Mouse (Mus musculus) intestine, embryonic 14.5 days (tissue): ENCODE results near the gene Xpo4. TPM values are rescaled to one million over a fixed set of nuclear protein-coding genes. Genes with fewer than 3 reads are reported as not detected.

ENCODE experiments used
- ATAC-seq: fragments of 200-750 bp; cut with Nextera tagmentation; replicated peaks from 2 replicates; pipeline ENCODE4 v1.8.0; 2017; ENCODE audit warnings: low read depth, moderate number of reproducible peaks, moderate TSS enrichment, moderate library complexity; ENCODE audit not compliant: low FRiP score, low TSS enrichment
- DNase-seq: peaks from one replicate; pipeline ENCODE4 v3.0.0-alpha.2; 2018; ENCODE audit warnings: low spot score
- H3K27ac ChIP-seq: fragments of 300-500 bp; sonication (generic); 2 replicates; pipeline ENCODE4 v1.5.1; 2014; ENCODE audit warnings: low read depth, mild to moderate bottlenecking, control low read depth
- H3K27me3 ChIP-seq: fragments of 300-500 bp; sonication (generic); replicated peaks from 2 replicates; pipeline ENCODE4 v1.6.1; 2014; ENCODE audit warnings: low read length, control low read depth; ENCODE audit not compliant: control insufficient read depth, insufficient read depth
- H3K36me3 ChIP-seq: fragments of 300-500 bp; sonication (generic); 2 replicates; pipeline ENCODE4 v1.6.1; 2014; ENCODE audit warnings: low read length, control low read depth; ENCODE audit not compliant: control insufficient read depth, insufficient read depth
- H3K4me1 ChIP-seq: fragments of 300-500 bp; sonication (generic); replicated peaks from 2 replicates; pipeline ENCODE4 v1.6.1; 2014; ENCODE audit warnings: low read length, control low read depth, mixed read lengths; ENCODE audit not compliant: control insufficient read depth, insufficient read depth
- H3K4me2 ChIP-seq: fragments of 300-500 bp; sonication (generic); 2 replicates; pipeline ENCODE4 v1.6.1; 2014; ENCODE audit warnings: low read length
- H3K4me3 ChIP-seq: fragments of 300-500 bp; sonication (generic); 2 replicates; pipeline ENCODE4 v1.5.1; 2014; ENCODE audit warnings: low read depth, low read length, control low read depth, mixed read lengths
- H3K9ac ChIP-seq: fragments of 300-500 bp; sonication (generic); 2 replicates; pipeline ENCODE4 v1.6.1; 2014; ENCODE audit warnings: mild to moderate bottlenecking, low read length
- H3K9me3 ChIP-seq: fragments of 300-500 bp; sonication (generic); 2 replicates; pipeline ENCODE4 v1.6.1; 2016; ENCODE audit warnings: low read length, control low read depth; ENCODE audit not compliant: control insufficient read depth
- WGBS: fragments of 180-500 bp; shearing (Covaris S2); extraction: QIAGEN DNeasy Blood & Tissue Kit; methylation state at CpG from one replicate; pipeline ENCODE4 v1.1.7; 2014; 5-methylcytosine and 5-hydroxymethylcytosine counted together
- polyA plus RNA-seq: library from polyadenylated mRNA; unstranded; fragments of >200 nt; fragmentation: Nextera tagmentation; extraction: Ambion mirVana; gene quantifications from 2 replicates; pipeline ENCODE4 v1.2.1, GENCODE M21; 2014

Xpo4 gene
- polyA plus RNA-seq, 1 experiment from 2014 or later: 34.9 TPM

GRCm38 (mm10) chr14:57611034-57611433, 54.2 kb downstream of the Xpo4 start:
- H3K4me2 ChIP-seq: no peak overlapping the region
- peaks cover 10% of the 10 kb centered on the region; the same call in 1 of the 2 replicates for H3K36me3 ChIP-seq
- H3K27me3 ChIP-seq: no peaks in the 10 kb centered on the region
- DNase-seq (no peak), ATAC-seq (no peak)
- H3K4me3 ChIP-seq: no peak overlapping the region
- 75% methylated on average over 2 of the region's 2 CpGs for WGBS
- no peak overlapping the region for H3K9ac ChIP-seq
- peaks cover 15% of the 10 kb centered on the region; the same call in 1 of the 2 replicates for H3K4me1 ChIP-seq
- no peak overlapping the region for H3K27ac ChIP-seq
- H3K9me3 ChIP-seq: no peaks in the 10 kb centered on the region

GRCm38 (mm10) chr14:57609816-57610329, 55.4 kb downstream of the Xpo4 start:
- H3K27ac ChIP-seq: no peak overlapping the region
- H3K4me1 ChIP-seq: peaks cover 15% of the 10 kb centered on the region; the same call in 1 of the 2 replicates
- 59% methylated on average over 4 of the region's 4 CpGs for WGBS
- ATAC-seq (no peak), DNase-seq (no peak)
- no peak overlapping the region for H3K4me2 ChIP-seq
- no peak overlapping the region for H3K4me3 ChIP-seq
- no peaks in the 10 kb centered on the region for H3K9me3 ChIP-seq
- H3K27me3 ChIP-seq: no peaks in the 10 kb centered on the region
- H3K36me3 ChIP-seq: peaks cover 12% of the 10 kb centered on the region
- H3K9ac ChIP-seq: no peak overlapping the region

GRCm38 (mm10) chr14:57607500-57607899, 57.7 kb downstream of the Xpo4 start:
- H3K4me1 ChIP-seq: peaks cover 15% of the 10 kb centered on the region; the same call in 1 of the 2 replicates
- no peak overlapping the region for H3K9ac ChIP-seq
- no peaks in the 10 kb centered on the region for H3K9me3 ChIP-seq
- H3K27ac ChIP-seq: no peak overlapping the region
- 18% methylated on average over 1 of the region's 1 CpGs for WGBS
- DNase-seq (peak; percentile 72), ATAC-seq (0 out of 2 replicates have a peak, but pooled peaks have one; percentile 47)
- H3K4me3 ChIP-seq: no peak overlapping the region
- H3K36me3 ChIP-seq: peaks cover 28% of the 10 kb centered on the region
- no peaks in the 10 kb centered on the region for H3K27me3 ChIP-seq
- no peak overlapping the region for H3K4me2 ChIP-seq

GRCm38 (mm10) chr14:57606663-57607365, 58.4 kb downstream of the Xpo4 start:
- Histone ChIP-seq H3K27ac (no peak overlapping the region), H3K27me3 (no peaks in the 10 kb centered on the region), H3K4me3 (no peak overlapping the region), H3K9ac (no peak overlapping the region), H3K4me2 (no peak overlapping the region), H3K9me3 (no peaks in the 10 kb centered on the region), H3K4me1 (peaks cover 15% of the 10 kb centered on the region; the same call in 1 of the 2 replicates), H3K36me3 (peaks cover 33% of the 10 kb centered on the region)
- 47% methylated on average over 8 of the region's 8 CpGs for WGBS
- DNase-seq (no peak), ATAC-seq (no peak)

- no peak for ATAC-seq
- H3K27ac ChIP-seq: no peak overlapping the region
- DNase-seq: no peak
- H3K4me3 ChIP-seq: no peak overlapping the region
- peaks cover 82% of the 10 kb centered on the region for H3K36me3 ChIP-seq
- WGBS: 91% methylated on average over 5 of the region's 5 CpGs
- no peak overlapping the region for H3K9ac ChIP-seq
- no peaks in the 10 kb centered on the region for H3K27me3 ChIP-seq
- no peak overlapping the region for H3K4me2 ChIP-seq
- H3K9me3 ChIP-seq: no peaks in the 10 kb centered on the region
- H3K4me1 ChIP-seq: no peaks in the 10 kb centered on the region
These were observed 72.0 kb downstream of the Xpo4 start for GRCm38 (mm10) chr14:57593279-57593678.

- ATAC-seq: no peak
- Histone ChIP-seq H3K4me2 (no peak overlapping the region), H3K9ac (no peak overlapping the region), H3K36me3 (peaks cover 80% of the 10 kb centered on the region), H3K4me3 (no peak overlapping the region), H3K9me3 (no peaks in the 10 kb centered on the region), H3K27me3 (no peaks in the 10 kb centered on the region), H3K27ac (no peak overlapping the region), H3K4me1 (no peaks in the 10 kb centered on the region)
- DNase-seq: no peak
- 92% methylated on average over 3 of the region's 3 CpGs for WGBS
These were observed 73.4 kb downstream of the Xpo4 start for GRCm38 (mm10) chr14:57591830-57592229.

GRCm38 (mm10) chr14:57576364-57577060, 88.7 kb downstream of the Xpo4 start:
- Histone ChIP-seq H3K4me2 (no peak overlapping the region), H3K4me3 (no peak overlapping the region), H3K36me3 (peaks cover 16% of the 10 kb centered on the region), H3K4me1 (no peaks in the 10 kb centered on the region), H3K27ac (no peak overlapping the region), H3K27me3 (no peaks in the 10 kb centered on the region), H3K9me3 (no peaks in the 10 kb centered on the region), H3K9ac (no peak overlapping the region)
- ATAC-seq (no peak), DNase-seq (no peak)
- WGBS: 84% methylated on average over 2 of the region's 2 CpGs

- Histone ChIP-seq H3K9ac (no peak overlapping the region), H3K4me1 (peaks cover 4% of the 10 kb centered on the region; the same call in 1 of the 2 replicates), H3K4me2 (no peak overlapping the region), H3K36me3 (peaks cover 10% of the 10 kb centered on the region; the same call in 1 of the 2 replicates), H3K9me3 (no peaks in the 10 kb centered on the region), H3K4me3 (no peak overlapping the region), H3K27me3 (no peaks in the 10 kb centered on the region), H3K27ac (no peak overlapping the region)
- DNase-seq (no peak), ATAC-seq (no peak)
- WGBS: 85% methylated on average over 6 of the region's 6 CpGs
These were observed 90.2 kb downstream of the Xpo4 start for GRCm38 (mm10) chr14:57574792-57575587.
